Comparison of ENCODE assay signal across 18 mouse cellular contexts in the genomic region with DNA sequence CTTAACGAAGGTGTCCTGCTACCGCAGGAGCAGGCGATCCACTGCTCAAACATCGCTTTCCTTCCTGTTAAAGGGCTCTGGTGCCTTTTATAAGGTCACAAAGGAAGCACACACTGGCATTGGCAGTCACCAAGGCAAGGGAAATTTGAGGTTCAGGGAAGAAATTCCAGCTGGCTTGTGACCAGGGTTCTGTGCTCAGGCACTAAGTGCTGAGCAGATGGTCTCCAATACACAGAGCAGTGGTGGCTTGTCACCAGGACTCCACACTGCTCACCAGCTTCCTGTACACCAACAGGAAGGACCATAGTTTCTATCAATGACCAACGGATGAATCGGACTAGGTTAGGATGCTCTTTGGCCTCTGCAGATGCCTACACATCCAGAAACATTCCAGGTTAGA. TPM values are rescaled to one million over a fixed set of nuclear protein-coding genes. Genes with fewer than 3 reads are reported as not detected.
DNase-seq lines count a peak whose midpoint lies in the region; TF ChIP-seq lines count a peak whose summit lies in the region.
"Had no signal": no experiment of that assay in that cellular context is flagged by ENCODE, and none has a peak within 500 bp of the region (broad histone marks: within the 10 kb centered on the region; RNA-seq: fewer than 3 reads in every experiment).

No protein-coding gene starts in this region.

- no peak overlapping the region for H3ac ChIP-seq in myocyte (ENCODE audit: control insufficient read depth, insufficient read length)

- H3K4me3 ChIP-seq in cerebellum, adult 2 months (replicated peaks; ENCODE audit: insufficient read depth, low read depth, low read length): no peak overlapping the region
- H3K4me3 ChIP-seq in myocyte: no peak overlapping the region
- H3K4me3 ChIP-seq: embryonic facial prominence, embryonic 10.5 days; forebrain, embryonic 13.5 days; limb, embryonic 10.5 days; midbrain, embryonic 13.5 days; neural tube, embryonic 15.5 days had no signal

- DNase-seq in layer of hippocampus, postnatal 10 days (ENCODE audit: low spot score in 2 of 2): peak; percentile 25 to 34
- DNase-seq in layer of hippocampus, adult 9-10 months (ENCODE audit: low spot score): no peak
- peak; percentile 83 to 94 for DNase-seq in cerebellum, adult 2 months
- DNase-seq in cerebellum, postnatal 25 days: peak; percentile 83 to 90
- DNase-seq in adrenal gland, postnatal 10 days: no peak
- DNase-seq in kidney, postnatal 36 days: no peak
- DNase-seq in kidney, postnatal 14 days: no peak
- DNase-seq: kidney, adult 8-10 months; liver, postnatal 0 days; lung, postnatal 10 days; right cerebral cortex, postnatal 14 days; thymus, adult 2 months had no signal

- no peak for TF ChIP-seq CTCF in cerebellum, adult 2 months (IDR thresholded peaks at IDR 0.05; ENCODE audit: borderline replicate concordance, insufficient read depth, low read depth, low read length)

- no peaks in the 10 kb centered on the region for H3K27me3 ChIP-seq in cerebellum, adult 2 months (ENCODE audit: control insufficient read depth, insufficient read depth, low read length)
- H3K27me3 ChIP-seq in myocyte (ENCODE audit: control insufficient read depth, insufficient read depth, insufficient read length): no peaks in the 10 kb centered on the region
- H3K27me3 ChIP-seq: forebrain, embryonic 13.5 days; midbrain, embryonic 13.5 days; neural tube, embryonic 15.5 days had no signal

- H3K79me2 ChIP-seq in myocyte (ENCODE audit: control insufficient read depth, insufficient read depth): no peaks in the 10 kb centered on the region

- peaks cover 19% of the 10 kb centered on the region for H3K4me1 ChIP-seq in cerebellum, adult 2 months (ENCODE audit: control insufficient read depth, insufficient read depth, low read length)
- H3K4me1 ChIP-seq: embryonic facial prominence, embryonic 10.5 days; forebrain, embryonic 13.5 days; limb, embryonic 10.5 days; midbrain, embryonic 13.5 days; neural tube, embryonic 15.5 days had no signal

- H3K27ac ChIP-seq in cerebellum, adult 2 months (ENCODE audit: insufficient read depth, low read length): peak overlapping the region; percentile 85
- H3K27ac ChIP-seq: embryonic facial prominence, embryonic 10.5 days; forebrain, embryonic 13.5 days; limb, embryonic 10.5 days; midbrain, embryonic 13.5 days; neural tube, embryonic 15.5 days had no signal

- no peak for TF ChIP-seq POLR2A in cerebellum, adult 2 months (IDR thresholded peaks at IDR 0.05; ENCODE audit: borderline replicate concordance, insufficient read depth, low read length)
- no peak for TF ChIP-seq POLR2A in myocyte (IDR thresholded peaks at IDR 0.05; ENCODE audit: insufficient read length, low read depth)

- H3K4me2 ChIP-seq in myocyte (ENCODE audit: low read depth): no peak overlapping the region
- H3K4me2 ChIP-seq: forebrain, embryonic 13.5 days; midbrain, embryonic 13.5 days; neural tube, embryonic 15.5 days had no signal

- WGBS in cerebellum, adult 2 months: 9% methylated on average over 6 of the region's 6 CpGs

- H3K36me3 ChIP-seq in myocyte (ENCODE audit: control insufficient read depth, insufficient read depth): peaks cover 5% of the 10 kb centered on the region

TF ChIP-seq in myocyte, 11 proteins besides CTCF, POLR2A, EP300 and RAD21:
- TF ChIP-seq POLR2AphosphoS2 (IDR thresholded peaks at IDR 0.05; ENCODE audit: insufficient read length, low read depth) (peak; percentile 22), MYOG (IDR thresholded peaks at IDR 0.05; ENCODE audit: control insufficient read depth in 1 of 3, insufficient read depth in 1 of 3, insufficient read length in 2 of 3, low read depth in 2 of 3) (no peak)

RNA-seq across cellular contexts. Expression of a gene that starts 30.1 kb away (rescaled TPM):
- 10 to 100 TPM; 68.1 to 74.1 TPM for total RNA-seq in layer of hippocampus, postnatal 10 days (2021)
- polyA plus RNA-seq in cerebellum, adult 2 months (2012; rRNA removed): 60.9 and 62.1 TPM in 2 replicates
- polyA plus RNA-seq in myocyte (2012; fragmentation: generic; extraction: Trizol): 21.6 TPM
- total RNA-seq in adrenal gland, postnatal 10 days (2021): 10 to 100 TPM; 69.0 to 69.9 TPM

Comparison
In these comparisons a context has a peak if more than half of its experiments do, and no peak if none do; other contexts are left out.
1. DNase-seq: peak in layer of hippocampus, postnatal 10 days (2 of 2), cerebellum, adult 2 months (2 of 2) and cerebellum, postnatal 25 days (2 of 2); none in layer of hippocampus, adult 9-10 months (single experiment), adrenal gland, postnatal 10 days (single experiment), kidney, postnatal 36 days (0 of 2) and kidney, postnatal 14 days (single experiment).